Mouse (Mus musculus) stomach, postnatal 0 days (tissue): ENCODE data around the gene Hhex. TPM values are rescaled to one million over a fixed set of nuclear protein-coding genes. Genes with fewer than 3 reads are reported as not detected.

ENCODE experiments used
- ATAC-seq: fragments of 200-750 bp; cut with Nextera tagmentation; 2 replicates; pipeline ENCODE4 v1.8.0; 2017; ENCODE audit not compliant: low FRiP score, low TSS enrichment
- DNase-seq: peaks from one replicate; pipeline ENCODE4 v3.0.0-alpha.2; 2016; ENCODE audit warnings: low spot score
- H3K27ac ChIP-seq: fragments of 300-500 bp; sonication (generic); replicated peaks from 2 replicates; pipeline ENCODE4 v1.5.1; 2014; ENCODE audit warnings: mild to moderate bottlenecking, control low read depth
- H3K27me3 ChIP-seq: fragments of 300-500 bp; sonication (generic); 2 replicates; pipeline ENCODE4 v1.6.1; 2014; ENCODE audit warnings: low read length; ENCODE audit not compliant: control insufficient read depth, insufficient read depth
- H3K36me3 ChIP-seq: fragments of 300-500 bp; sonication (generic); 2 replicates; pipeline ENCODE4 v1.6.1; 2014; ENCODE audit warnings: low read length, mixed read lengths; ENCODE audit not compliant: control insufficient read depth, insufficient read depth
- H3K4me1 ChIP-seq: fragments of 300-500 bp; sonication (generic); replicated peaks from 2 replicates; pipeline ENCODE4 v1.6.1; 2014; ENCODE audit warnings: antibody characterized with exemption; ENCODE audit not compliant: control insufficient read depth, insufficient read depth
- H3K4me2 ChIP-seq: fragments of 300-500 bp; sonication (generic); replicated peaks from 2 replicates; pipeline ENCODE4 v1.6.1; 2014; ENCODE audit warnings: low read depth, mild to moderate bottlenecking, control low read depth, moderate library complexity
- H3K4me3 ChIP-seq: fragments of 300-500 bp; sonication (generic); 2 replicates; pipeline ENCODE4 v1.5.1; 2014; ENCODE audit warnings: low read depth, low read length, control low read depth
- H3K9ac ChIP-seq: fragments of 300-500 bp; sonication (generic); 2 replicates; pipeline ENCODE4 v1.6.1; 2014; ENCODE audit warnings: mild to moderate bottlenecking, low read length, control low read depth, mixed read lengths
- H3K9me3 ChIP-seq: fragments of 300-500 bp; sonication (generic); 2 replicates; pipeline ENCODE4 v1.6.1; 2016; ENCODE audit warnings: low read length; ENCODE audit not compliant: control insufficient read depth
- CTCF ChIP-seq: IDR thresholded peaks from 2 replicates; pipeline ENCODE4 v1.5.1; 2016; ENCODE audit warnings: antibody characterized with exemption, low read depth, mild to moderate bottlenecking, moderate library complexity
- EP300 ChIP-seq: optimal IDR thresholded peaks from 2 replicates; pipeline ENCODE3; 2016; ENCODE audit warnings: antibody characterized with exemption
- WGBS: fragments of 180-500 bp; shearing (Covaris S2); extraction: QIAGEN DNeasy Blood & Tissue Kit; methylation state at CpG from one replicate; pipeline ENCODE4 v1.1.7; 2014; 5-methylcytosine and 5-hydroxymethylcytosine counted together
- polyA plus RNA-seq: library from polyadenylated mRNA; unstranded; fragments of >200 nt; fragmentation: Nextera tagmentation; extraction: Ambion mirVana; gene quantifications from 2 replicates; pipeline ENCODE4 v1.2.1, GENCODE M21; 2015

The Hhex gene
- polyA plus RNA-seq, 1 experiment from 2014 or later: 6.8 TPM

- DNase-seq (peak; percentile 55), ATAC-seq (0 out of 2 replicates have a peak, but pooled peaks have one; percentile 53)
- no peak for TF ChIP-seq EP300
- TF ChIP-seq CTCF: peak; percentile 80
- Histone ChIP-seq H3K27ac (no peak overlapping the region), H3K4me3 (no peak overlapping the region), H3K36me3 (peaks cover 6% of the 10 kb centered on the region; the same call in 1 of the 2 replicates), H3K9ac (no peak overlapping the region), H3K4me2 (no peak overlapping the region), H3K27me3 (no peaks in the 10 kb centered on the region), H3K9me3 (no peaks in the 10 kb centered on the region), H3K4me1 (no peaks in the 10 kb centered on the region)
- 30% methylated on average over 3 of the region's 3 CpGs for WGBS
Observed at GRCm38 (mm10) chr19:37419613-37420012, 15.0 kb upstream of the Hhex start.

DNA sequence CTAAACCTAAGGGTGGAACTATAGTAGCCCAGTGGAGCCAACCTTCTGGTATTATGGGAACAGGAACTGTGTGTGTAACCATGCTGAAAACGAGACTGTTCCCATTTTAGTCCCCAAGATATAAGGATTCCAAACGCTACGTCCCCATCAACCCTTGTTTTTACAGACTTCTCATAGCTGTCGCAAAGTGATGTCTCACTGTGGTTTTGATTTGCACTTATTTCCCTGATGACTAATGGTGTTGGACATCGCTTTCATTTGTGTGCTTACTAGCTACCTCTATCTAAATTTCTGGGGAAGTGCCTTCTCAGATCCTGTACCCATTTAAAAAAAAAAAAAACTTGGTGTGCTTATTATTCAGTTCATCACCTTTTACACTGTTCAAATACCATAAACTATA, 6.0 kb upstream of the Hhex start:
- no peaks in the 10 kb centered on the region for H3K4me1 ChIP-seq
- no peak for DNase-seq
- no peak overlapping the region for H3K4me2 ChIP-seq
- H3K27me3 ChIP-seq: peaks cover 7% of the 10 kb centered on the region; the same call in 1 of the 2 replicates
- H3K4me3 ChIP-seq: no peak overlapping the region
- H3K9me3 ChIP-seq: no peaks in the 10 kb centered on the region
- H3K9ac ChIP-seq: no peak overlapping the region
- WGBS: 76% methylated on average over 5 of the region's 5 CpGs
- no peak for ATAC-seq
- TF ChIP-seq CTCF: no peak
- TF ChIP-seq EP300: no peak
- H3K27ac ChIP-seq: no peak overlapping the region
- H3K36me3 ChIP-seq: no peaks in the 10 kb centered on the region

GRCm38 (mm10) chr19:37431139-37431756, 3.4 kb upstream of the Hhex start:
- Histone ChIP-seq H3K9ac (no peak overlapping the region), H3K4me3 (no peak overlapping the region), H3K9me3 (no peaks in the 10 kb centered on the region), H3K27ac (no peak overlapping the region), H3K36me3 (no peaks in the 10 kb centered on the region), H3K27me3 (peaks cover 18% of the 10 kb centered on the region), H3K4me1 (no peaks in the 10 kb centered on the region), H3K4me2 (no peak overlapping the region)
- ATAC-seq (no peak), DNase-seq (no peak)
- 86% methylated on average over 11 of the region's 11 CpGs for WGBS
- no peak for TF ChIP-seq EP300
- peak; percentile 16; the same call in 1 of the 2 replicates for TF ChIP-seq CTCF

DNA sequence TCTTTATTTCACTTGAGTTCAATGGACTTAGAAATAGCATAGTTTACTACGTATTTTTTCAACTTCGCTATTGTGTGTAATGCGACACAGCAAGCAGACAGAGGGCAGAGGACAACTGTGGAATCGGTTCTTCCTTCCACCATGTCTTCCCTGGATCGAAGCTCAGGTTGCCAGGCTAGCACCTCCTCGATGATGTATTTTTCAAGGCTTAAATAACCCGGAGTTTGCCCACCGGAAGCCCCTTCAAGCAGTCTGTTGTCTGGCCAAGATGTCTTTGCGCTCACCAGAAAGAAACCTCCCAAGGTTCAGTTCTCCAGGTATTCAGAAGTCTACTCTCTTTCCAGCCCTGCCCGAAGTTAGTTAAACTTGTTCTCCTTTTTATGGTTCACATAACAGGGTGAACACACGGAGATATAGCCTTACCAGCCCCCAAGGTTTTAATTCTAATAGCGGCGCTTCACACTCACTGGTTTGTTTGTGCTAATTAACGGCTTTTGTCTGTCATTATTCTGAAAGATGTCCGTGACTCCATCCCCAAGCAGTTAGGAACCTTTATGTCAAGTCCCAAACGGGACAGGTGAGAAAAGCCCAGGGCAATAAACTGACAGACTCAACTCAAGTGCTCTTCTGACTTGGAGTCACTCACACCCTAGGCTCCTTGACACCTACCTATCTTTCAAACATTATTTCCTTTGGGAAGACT, 1.6 kb upstream of the Hhex start:
- H3K27me3 ChIP-seq: peaks cover 20% of the 10 kb centered on the region
- H3K36me3 ChIP-seq: no peaks in the 10 kb centered on the region

GRCm38 (mm10) chr19:37433895-37434262, 731 bp upstream of the Hhex start:
- H3K27me3 ChIP-seq: peaks cover 20% of the 10 kb centered on the region

More for the DNA sequence above, 1.6 kb upstream of the Hhex start:
- whole genome bisulfite sequencing: 26% methylated on average over 16 of the region's 16 CpGs
- Histone ChIP-seq H3K4me2 (no peak overlapping the region), H3K9me3 (no peaks in the 10 kb centered on the region), H3K27ac (no peak overlapping the region), H3K4me1 (no peaks in the 10 kb centered on the region), H3K4me3 (no peak overlapping the region), H3K9ac (no peak overlapping the region)
- no peak for ATAC-seq
- no peak for DNase-seq
- TF ChIP-seq EP300: no peak
- no peak for TF ChIP-seq CTCF

More at GRCm38 (mm10) chr19:37433895-37434262, 731 bp upstream of the Hhex start:
- no peak for TF ChIP-seq EP300
- Histone ChIP-seq H3K4me1 (no peaks in the 10 kb centered on the region), H3K36me3 (no peaks in the 10 kb centered on the region), H3K4me2 (peak overlapping the region; percentile 75), H3K4me3 (peak overlapping the region; percentile 55), H3K27ac (no peak overlapping the region), H3K9me3 (no peaks in the 10 kb centered on the region), H3K9ac (0 out of 2 replicates have a peak overlapping the region, but pooled peaks have one; percentile 64)
- ATAC-seq: peak; percentile 43; the same call in 1 of the 2 replicates
- peak; percentile 36 for DNase-seq
- WGBS: 1% methylated on average over 14 of the region's 14 CpGs
